Mouse (Mus musculus): Measurements from ENCODE around the gene Klhl2.

DNA sequence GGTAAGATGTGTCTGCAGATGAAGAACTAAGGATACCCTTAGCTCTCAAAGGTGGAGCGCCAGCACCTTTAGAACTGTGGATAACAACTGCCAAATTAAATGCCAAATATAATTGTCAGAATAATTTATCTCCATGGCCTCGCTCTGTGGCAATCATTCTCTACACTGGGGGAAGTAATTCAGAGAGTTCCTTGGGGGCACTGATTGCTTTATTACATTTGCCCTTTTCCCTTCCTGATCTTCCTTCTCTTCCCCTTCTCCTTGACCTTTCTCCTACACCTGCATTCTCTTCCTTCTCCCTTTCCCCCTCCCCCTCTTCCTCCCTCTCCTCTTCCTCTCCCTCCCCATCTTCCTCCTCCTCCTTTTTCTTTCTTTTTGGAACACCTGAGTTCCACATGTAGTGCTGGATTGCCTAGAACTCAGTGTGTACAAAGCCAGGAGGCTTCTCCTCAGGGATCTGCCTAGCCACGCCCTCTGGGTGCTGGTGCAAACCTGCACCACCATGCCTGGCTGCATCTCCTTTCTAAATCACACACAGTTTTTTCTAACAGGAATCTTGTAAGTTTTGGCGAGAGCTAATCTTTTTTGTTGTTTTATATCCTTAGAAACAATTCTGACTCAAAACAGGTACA lies 58.5 kb downstream of the Klhl2 start:
- TF ChIP-seq ZC3H11A (IDR thresholded peaks at IDR 0.05; ENCODE audit: low read depth, low read length) (no peak), CTCF (conservative IDR thresholded peaks at IDR 0.05 in 1 of 2, IDR thresholded peaks at IDR 0.05 in 1 of 2; ENCODE audit: low read depth in 2 of 2, low read length in 2 of 2) (no peak), MAZ (IDR thresholded peaks at IDR 0.05; ENCODE audit: low read depth, low read length) (no peak), POLR2A (IDR thresholded peaks at IDR 0.05; ENCODE audit: low read depth, low read length) (no peak), EP300 (IDR thresholded peaks at IDR 0.05; ENCODE audit: low read length) (no peak), MAX (IDR thresholded peaks at IDR 0.05; ENCODE audit: low read length) (no peak)

Data from CH12.LX (cell line).